Mouse (Mus musculus) kidney, adult 18-20 months (tissue): Measurements from ENCODE around the gene Tmem63b.
A peak's percentile ranks its signal among the peaks of the same experiment; 100 is the strongest.

Source experiments
- DNase-seq: peaks from one replicate; pipeline ENCODE4 v3.0.0; 2021

Gene Tmem63b

DNA sequence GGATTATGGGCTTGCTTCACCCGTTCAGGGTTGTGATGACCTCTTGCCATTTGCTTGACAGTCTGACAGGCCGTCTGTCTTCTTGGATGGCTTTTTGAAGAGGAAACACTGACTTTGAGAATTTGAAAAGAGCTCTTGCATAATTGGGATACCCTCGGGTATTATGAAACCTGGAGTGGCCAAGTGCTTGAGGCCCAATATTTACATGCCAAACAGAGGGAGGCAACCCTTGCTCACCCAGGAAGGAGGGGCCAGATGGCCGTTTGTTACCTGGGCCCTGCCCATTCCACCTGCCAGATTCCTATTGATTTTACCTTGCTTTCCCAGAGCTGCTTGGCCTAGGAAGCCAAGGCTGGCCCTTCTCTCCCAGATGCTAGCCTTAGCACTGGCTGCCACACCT, 15.5 kb upstream of the Tmem63b start:
- no peak for DNase-seq

DNA sequence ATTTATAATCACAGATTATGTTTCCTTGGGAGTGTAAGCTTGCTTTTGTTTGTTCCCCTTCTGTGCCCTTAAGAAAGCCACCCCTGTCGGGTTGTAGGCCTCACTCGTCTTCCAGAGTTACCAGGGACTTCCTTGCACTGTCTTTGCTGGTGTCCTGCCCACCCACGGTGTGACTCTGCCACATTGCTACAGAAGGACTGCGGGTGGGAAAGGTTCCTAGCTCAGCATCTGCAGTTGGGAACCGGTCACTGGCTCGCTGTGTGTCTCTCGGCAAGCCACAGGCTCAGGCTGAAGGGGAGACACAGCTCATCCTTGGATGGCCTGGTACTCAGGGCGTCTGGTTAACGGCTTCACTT, 14.5 kb upstream of the Tmem63b start:
- DNase-seq, result no peak

DNA sequence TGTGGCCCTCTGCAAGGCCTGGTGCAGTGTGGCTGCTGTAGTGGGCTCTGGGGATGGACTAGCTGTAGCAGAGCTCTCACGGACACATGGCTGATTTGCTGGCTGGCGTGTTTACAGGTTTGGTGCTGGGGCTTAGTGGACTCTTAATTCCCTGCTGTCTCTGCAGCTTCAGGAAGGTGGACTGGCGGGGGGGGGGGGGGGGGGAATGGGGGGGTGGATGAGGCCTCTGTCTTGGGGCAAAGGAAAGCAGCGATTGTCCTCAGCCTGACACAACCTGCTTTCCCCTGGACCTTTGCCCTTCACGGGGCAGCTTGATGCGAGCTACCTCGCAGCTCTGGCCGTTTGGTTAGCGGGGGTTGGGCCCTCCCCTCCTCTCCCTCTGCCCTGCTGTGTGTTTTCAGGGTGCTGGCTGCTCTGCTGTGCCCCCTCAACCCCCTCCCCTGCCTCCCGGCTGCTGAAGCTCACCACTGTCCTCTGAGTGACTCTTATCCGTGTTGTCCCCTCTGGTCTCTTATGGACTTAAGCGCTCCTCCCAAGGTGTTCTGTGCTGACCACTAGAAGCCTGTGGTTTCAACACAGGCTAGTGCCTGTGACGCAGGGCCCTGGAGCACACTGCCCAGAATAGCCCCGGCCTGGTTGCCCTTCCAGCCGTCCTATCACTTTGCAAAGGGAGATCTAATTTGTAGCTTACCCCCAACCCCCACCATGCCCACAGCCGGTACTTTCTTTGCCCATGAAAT, 14.0 kb upstream of the Tmem63b start:
- peak; percentile 23 for DNase-seq

DNA sequence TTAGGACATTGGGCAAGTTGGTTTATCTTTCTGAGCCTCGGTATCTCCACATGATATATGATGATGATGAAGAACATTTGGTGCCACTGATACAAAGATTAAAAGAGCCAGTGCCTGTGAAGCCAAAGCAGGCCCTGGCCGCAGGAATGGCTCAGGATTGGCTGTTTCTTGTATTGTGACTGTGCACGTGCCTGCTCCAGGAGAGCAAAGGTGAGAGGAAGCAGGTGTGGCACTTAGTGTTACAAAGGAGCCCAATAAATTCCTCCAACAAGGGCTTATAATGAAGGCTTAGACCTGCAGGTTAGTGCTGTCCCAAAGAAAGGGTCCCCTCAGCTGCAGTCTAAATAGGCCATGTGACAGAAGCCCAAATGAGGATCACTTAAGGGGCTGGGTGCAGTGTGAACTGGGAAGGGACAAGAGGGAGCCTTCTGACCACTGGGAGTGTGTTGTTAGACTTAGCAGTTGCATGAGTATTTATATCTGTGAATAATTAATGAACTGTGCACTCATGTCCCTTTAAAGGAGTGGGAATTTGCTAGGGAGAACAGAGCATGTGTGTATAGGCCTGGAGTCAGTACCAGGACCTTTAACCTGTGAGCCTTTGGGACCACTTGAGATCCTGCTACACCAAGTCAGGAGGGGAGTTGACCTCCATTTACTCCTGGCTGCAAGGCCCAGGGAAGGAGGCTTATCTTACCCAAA, 12.5 kb upstream of the Tmem63b start:
- no peak for DNase-seq

DNA sequence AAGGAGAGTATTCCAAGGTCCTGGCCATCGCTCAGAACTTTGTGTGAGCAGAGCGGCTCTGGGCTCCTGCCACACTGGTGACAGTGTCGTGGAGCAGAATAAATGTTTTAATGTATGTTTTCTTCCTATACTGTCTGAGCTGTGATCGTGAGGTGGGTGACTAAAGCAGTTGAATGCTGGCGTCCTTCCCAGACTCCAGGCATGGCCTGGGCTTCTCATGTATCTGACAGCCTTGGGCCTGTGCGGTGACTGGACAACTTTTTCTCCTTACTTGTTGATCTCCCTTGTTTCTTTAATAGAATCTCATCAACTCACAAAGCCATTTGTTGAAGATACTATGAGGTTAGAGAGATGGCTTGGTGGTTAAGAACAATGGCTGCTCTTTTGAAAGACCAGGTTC, 11.7 kb upstream of the Tmem63b start:
- DNase-seq, result no peak

DNA sequence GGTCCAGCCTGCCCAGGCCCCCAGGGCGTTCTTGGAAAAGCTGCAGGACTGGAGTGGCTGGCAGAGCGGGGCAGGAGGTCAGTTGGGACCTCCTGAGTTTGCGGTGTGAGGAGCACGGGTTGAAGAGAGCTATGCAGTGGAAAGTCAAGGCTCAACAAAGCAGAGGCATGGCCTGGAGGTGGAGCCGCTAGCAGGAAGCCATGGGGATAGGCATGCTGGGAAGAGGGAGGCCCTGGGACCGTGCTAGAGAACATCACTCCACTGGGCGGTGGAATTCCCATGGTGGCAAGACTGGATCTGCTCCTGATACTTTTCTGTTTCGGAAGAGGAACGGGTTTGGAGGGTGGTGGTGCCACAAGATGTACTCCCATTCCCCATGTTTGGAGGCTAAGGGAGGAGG, 10.3 kb upstream of the Tmem63b start:
- no peak for DNase-seq

DNA sequence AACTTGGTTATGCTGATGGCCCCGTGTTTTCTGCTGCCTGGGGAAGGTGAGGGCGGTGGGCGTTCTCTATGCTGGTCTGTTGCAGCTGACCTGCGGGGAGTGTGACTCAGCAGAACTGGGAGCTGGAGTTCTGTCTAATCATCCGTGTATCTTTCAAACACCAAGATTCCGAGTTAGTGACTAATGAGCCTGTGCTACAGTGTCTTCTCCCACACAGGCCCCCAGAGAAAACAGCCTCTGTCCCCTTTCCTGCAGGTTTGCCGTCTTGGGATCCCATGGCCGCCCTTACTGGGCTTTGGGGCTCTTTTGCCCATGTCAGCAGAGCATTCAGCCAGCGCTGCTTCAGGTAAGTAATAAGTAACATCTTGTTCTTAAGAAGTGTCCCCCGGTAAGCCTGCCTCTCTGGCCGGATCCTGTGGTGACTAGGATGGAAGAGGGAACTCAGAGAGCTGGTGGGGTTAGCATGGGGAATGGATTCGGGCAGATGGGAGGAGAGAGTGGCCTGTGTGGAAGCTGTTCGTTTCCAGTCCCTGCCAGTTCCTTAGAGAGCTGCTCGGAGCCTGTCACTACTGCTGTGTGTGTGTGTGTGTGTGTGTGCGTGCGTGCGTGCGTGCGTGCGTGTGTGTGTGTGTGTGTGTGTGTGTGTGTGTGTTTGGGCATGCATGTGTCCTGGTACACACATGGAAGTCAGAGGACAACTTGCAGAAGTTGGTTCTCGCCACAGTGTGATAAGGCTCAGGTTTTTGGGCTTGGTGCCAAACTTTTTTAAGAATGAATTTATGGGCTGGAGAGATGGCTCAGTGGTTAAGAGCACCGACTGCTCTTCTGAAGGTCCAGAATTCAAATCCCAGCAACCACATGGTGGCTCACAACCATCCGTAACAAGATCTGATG, 8.8 kb upstream of the Tmem63b start:
- DNase-seq, result peak; percentile 51

DNA sequence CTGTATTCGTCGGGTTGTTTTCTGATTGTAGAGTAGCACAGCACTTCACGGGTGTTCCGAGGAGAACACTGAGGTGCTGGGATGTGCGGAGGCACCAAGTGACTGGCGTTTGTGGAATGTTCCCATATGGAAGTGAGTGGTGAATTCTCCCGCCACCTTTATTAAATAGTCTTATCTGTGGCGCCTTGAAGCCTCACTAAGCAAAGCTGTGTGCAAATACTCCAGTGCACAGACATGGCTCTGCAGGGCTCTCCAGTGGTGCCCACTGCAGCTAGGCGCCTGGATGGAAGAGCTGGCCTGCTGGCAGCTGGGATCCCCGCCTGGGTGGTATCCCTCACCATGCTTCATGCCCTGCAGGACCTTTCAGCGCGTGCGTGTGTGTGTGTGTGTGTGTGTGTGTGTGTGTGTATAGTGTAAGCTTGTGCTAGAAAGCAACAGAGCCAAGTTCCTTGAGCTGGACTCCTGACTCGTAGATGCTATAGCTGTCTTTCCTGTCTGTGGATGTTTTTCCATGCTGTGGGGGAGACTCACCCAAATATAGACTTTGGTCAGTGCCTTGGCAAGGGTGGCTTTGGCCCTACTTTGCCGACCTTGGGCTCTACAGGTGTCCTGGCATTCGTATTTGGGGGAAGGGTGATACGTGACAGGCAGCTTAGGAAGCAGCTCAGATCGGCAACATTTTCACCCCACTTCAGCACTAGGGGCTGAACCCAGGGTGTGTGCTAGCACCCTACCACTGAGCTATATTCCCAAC, 7.3 kb upstream of the Tmem63b start:
- peak; percentile 21 for DNase-seq

DNA sequence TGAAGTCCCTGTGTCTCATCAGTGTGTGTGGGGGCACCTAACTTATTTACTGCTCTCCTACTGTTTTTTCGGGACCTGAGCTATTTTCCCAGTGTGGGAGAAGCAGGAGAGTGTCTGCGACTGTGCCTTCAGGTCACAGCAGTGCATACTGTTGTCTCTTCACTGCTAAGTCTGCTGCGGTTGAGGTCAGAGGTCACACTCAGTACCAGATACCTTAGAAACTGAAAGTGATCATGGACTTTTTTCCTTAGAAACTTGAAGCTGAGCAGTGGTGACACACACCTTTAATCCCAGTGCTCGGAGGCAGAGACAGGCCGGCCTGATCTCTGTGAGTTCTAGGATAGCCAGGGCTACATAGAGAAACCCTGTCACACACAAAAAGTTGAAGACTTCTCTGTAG, 5.5 kb upstream of the Tmem63b start:
- no peak for DNase-seq

DNA sequence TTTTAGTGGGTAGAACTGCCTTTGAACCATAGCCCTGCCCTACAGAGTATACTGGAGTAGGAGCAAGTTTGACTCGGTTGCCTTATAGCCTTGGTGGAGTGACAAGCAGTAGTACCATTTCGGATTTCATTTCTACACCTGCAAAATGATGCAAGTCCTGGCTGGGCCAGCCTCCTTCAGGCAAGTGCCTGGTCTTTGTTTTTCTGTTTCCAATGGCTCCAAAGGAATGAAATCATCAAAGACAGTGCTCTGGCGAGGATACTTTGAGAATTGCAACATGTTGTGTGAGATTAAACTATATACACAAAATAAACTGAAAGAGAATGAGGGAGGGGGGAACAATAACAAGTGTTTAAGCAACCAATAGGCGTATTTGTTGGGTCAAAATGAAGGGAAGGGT, 3.3 kb upstream of the Tmem63b start:
- DNase-seq, result no peak

DNA sequence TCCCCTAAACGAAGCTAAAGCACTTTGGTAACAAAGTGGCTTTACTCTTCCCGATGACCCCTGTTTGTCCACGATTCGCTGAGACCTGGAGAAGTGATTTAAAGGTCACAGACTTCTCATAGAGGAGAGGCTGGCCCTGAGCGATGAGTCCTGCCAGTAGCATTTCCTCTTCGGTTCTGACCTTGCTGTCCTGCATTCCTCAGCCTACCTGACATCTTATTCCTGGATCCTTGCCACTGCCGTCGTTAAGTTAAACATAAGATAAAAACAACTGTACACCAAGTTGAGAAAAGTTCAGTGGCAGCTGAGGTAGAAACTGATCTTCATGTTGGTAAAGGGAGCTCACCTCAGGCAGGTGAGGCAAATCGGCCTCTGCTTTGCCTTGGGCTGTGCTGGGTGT, 2.4 kb upstream of the Tmem63b start:
- no peak for DNase-seq

DNA sequence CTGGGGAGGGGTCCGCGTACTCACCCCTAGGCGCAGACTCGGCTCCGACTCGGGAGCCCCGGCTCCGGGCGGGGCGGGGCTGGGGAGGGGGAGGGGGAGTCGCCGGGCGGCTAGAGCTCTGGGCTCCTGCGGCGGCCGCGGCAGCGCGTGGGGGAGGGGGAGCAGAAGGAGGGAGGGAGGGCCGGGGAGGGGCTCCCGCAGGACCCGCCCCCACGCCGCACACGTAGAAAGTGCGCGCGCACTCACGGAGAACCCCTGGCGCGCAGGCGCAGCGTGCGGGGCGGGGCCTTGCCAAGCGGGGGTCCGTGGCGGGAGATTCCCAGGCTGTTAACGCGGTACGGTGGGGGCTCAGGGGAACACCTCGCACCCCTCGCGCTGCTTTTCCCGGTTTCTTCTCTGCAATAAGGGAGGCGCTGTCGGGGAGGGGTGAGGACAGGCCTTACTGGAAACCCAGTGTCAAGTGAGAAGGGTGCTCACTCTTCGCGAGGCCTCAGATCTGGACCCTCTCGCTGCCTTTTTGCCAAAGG, 549 bp downstream of the Tmem63b start, which contains the start of gene Mrpl14:
Gene Mrpl14, plus strand, starts transcription at position 230 of the 527 bp plus-strand sequence.
- DNase-seq, result peak; percentile 94

DNA sequence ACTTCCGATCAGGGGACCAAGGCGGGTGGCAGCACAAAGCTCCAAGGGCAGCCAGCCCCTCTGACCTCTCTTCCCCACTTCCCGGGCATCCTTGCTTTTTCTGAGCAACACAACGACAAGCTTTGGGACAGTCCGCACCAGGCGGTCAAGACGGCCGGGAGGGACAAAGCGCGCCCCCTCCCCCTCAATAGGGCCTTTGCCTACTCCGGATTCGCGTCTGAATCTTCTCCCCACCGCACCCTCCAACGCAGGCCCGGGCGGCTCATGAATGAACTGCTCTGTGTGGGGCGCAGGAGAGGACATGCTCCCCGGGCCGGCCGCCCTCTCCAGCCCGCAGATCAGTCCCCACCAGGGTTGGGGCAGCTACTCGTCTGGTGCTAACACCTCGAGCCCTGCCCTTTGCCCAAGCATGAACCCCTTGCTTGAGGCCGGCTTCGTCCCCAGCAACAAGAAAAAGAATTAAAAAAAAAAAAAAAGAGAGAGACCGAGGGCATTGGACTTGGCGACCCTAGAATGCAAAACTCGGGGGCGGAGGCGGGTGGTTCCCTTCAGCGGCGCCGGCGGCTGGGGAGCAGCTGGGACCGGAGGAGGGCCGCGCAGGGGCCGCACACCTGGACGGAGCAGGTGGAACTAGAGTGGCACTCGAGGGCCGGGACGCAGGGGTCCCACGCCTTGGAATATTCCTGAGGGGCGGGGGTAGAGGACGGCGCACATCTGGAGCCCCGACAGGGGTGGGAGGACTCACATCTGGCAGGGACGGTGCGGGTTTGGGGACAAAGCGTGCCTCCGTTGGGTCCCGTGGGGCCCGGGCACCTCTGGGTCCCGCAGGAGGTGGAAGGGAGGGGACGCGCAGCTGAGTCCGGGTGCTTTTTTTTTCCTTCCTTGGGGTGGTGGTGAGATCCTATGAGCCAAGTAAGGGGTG, 1.3 kb downstream of the Tmem63b start:
- DNase-seq, result peak; percentile 56

DNA sequence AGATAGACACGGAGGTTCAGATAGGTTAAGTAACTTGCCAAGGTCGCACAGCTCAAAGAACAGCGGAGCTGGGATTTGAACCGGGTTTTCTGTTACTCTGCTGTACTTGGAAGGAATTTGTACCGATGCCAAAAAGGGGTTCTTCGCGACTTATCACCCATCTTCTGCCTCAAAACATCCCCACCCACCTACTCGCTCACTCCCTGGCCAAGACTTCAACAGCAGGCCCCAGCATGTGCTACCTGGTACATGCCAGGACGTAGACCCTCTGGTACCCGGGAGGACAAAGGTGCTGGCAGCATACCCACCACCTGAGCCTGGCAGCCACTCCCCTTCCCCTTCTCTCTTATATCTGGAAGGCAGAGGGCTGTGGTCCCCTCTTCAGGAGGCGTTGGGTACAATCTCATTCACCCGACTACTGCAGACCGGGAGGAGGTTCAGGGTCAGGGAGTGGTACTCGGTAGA, 2.0 kb downstream of the Tmem63b start:
- DNase-seq, result peak; percentile 8

DNA sequence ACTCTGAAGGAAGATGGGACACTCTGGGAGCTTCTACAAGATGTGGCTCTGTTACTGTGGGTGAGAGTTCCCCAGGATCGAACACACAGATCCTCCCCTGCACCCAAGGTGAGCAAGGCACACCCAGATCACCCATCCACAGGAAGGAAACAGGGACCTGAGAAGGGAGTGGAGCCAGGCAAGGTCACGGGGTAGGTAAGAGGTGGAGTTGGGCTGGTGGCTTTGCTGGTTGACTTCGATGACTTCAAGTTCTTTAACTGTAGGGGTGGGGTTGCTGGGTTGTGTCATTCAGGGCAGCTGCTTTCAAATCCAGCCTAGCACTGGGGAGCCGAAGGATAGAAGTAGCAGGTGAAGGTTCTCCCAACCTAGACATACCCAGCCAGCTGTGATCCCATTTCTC, 3.9 kb downstream of the Tmem63b start:
- no peak for DNase-seq

DNA sequence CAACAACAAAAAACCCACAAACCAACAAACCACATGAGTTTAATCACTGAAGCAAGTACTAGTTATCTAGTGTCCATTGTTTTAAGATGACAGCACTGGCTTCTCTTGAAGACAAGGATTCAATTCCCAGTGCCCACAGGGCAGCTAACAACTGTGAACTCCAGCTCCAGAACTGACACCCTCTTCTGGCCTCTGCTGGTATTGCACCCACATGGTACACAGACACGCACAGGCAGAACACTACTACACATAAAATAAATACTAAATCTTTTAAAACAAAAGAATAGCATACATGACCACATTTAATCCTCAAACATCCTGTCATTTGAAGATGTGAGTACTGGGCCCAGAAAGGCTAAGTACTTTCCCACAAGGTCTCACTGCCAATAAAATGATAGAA, 5.1 kb downstream of the Tmem63b start:
- DNase-seq, result no peak

DNA sequence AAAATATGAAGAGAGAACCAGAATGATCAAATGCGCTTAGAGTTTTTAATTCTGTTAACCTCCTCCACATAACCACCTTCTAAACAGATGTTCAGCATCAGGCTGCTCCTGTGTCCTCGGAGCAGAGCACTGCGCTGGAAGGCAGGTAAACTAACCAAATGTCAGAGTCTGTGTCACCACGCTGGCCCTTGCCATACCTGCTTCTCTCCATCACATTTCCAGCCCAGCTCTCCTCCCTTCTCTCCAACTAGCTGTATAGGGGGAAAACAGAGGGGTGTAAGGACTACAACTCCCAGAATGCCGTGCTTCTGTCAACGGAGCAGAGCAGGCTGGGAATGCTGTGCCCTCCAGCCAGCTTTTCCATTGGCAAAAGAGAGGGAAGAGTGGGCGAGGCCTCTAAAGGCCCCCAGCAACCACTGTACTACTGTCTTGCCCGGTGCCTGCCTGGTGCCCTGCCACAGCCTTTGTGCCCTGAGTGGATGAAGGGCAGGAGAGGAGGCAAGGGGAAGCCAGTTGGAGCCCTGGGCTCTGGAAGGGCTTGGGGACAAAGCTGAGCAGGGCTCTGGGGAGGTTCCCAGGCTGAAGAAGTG, 6.2 kb downstream of the Tmem63b start:
- DNase-seq, result peak; percentile 44

DNA sequence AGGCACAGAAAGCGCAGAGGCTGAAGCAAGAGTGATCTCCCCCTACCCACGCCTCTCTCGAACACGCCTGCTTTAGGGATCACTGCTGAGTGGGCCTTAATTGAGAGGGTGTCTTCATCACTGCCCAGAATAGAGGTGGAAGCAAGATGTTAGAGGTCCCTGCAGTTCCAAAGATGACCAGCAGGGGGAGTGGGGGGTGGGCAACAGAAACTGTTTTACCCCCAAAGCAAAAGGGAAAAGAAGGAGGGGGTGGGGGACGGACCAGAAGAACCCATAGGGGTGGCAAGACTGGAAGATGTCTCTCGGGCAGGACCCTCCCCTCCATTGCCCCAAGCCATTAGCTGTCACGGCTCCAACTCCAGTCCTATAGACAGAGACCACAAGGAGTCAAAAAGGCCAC, 8.6 kb downstream of the Tmem63b start:
- peak; percentile 64 for DNase-seq

DNA sequence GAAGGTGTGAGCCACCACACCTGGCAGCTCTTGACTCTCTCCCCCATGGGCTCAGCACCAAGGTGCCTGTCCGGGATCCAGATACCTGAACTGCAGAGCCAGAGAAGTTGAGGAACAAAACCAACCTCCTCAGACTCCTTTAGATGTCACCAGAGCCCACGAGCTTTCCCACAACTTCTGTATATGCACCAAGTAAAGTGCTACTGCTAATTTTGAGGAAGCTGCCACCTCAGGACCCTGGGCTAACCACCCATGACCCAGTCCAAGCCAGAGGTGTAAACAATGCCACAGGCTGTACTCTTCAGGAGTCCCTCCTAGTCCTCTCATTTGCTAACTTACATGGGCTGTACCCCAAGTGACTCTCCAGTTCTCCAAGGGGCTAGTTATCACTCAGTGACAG, 14.1 kb downstream of the Tmem63b start:
- no peak for DNase-seq

DNA sequence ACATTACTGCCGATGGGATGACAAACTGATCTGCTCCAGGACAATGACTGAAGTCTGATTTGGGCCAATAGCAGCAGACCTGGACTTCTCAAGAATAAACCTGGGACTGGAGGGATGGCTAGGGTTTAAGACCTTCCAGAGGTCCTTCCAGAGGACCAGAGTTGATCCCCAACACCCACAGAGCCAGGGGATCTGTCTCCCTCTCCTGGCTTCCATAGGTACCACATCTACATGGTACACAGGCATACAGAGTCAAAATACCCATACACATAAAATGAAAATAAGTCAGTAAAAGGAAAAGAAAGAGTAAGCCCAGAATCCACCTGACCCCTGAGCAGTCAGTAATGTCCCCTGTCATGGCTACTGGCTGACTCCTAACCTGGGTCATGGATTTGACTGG, 14.9 kb downstream of the Tmem63b start:
- no peak for DNase-seq

DNA sequence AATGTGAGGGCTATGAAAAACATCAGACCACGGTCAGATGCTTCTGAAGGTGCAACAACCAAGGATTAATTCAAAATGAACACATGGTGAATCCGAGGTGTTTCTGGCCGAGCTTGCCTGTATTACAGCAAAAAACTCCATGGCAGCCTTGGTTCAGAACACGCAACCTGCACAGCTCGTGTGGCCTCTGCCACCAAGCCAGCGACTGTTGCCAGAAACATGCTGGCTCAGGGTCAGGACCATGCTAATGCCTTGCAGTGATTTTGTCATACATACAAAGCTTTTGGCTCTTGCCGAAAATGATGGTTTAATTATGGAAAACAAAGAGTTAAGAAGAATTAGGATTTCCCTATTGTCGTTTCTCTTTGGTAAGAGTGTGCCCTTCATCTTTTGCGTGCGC, 18.7 kb downstream of the Tmem63b start:
- DNase-seq, result no peak
